Mouse (Mus musculus) regulatory T cell (primary cell): Measurements from ENCODE around the gene Sema3e.

Experiments
- in situ Hi-C: fragments of 300-600 bp; cut with MboI, MseI; formaldehyde crosslinking; loops from one replicate; pipeline ENCODE4 v1.15.1; 2025; ENCODE audit warnings: high pct_unique_total_duplicates

The Sema3e gene

DNA sequence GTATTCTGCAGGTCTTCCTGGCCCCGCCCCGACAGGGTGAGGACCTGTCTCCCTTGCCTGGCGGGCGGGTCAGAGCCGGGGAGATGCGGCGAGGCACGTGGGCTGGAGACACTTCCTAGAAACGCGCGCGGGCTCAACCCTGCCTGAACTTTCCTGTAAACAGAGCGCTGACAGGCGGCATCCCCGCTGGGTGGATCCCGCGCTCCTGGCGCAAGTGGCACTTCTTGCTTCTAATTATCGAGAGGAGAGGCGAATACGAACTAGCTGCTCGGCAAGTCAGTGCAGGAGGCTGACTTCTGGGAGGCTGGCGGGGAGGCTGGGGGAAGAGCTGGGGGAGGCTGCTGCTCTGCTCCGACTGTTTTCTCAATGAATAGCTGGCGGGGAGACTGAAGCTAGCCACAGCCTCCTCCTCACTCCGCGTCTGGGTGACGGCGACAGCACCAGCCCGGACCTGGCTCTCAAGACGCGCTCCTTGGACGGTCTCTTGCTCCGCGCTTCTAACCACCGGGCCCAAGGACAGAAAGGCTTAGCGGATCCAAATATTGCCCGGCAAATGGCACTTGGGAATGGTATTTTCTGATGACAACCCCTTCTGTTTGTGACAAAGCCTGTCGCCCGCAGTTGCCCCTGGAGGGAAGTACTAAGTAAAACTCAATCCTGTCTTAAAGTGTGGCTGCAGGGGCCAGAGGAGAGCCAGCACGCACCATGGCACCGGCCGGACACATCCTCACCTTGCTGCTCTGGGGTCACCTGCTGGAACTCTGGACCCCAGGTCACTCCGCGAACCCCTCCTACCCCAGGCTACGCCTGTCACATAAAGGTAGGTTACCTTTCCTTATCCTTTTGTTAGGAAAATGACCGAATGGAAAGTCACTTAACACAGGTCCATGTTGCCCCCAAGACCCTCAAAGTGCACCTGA, at the start of gene Sema3e:
TSS of gene Sema3e (plus strand) at position 72 of the 920 bp plus-strand sequence.
- in situ Hi-C loops, result no loop called here

- in situ Hi-C loops, result no loop called here
These were observed 47.5 kb upstream of the Sema3e start for GRCm38 (mm10) chr5:13977576-13977975.

GRCm38 (mm10) chr5:13979156-13979555, 45.9 kb upstream of the Sema3e start:
- in situ Hi-C loops, result no loop called here

DNA sequence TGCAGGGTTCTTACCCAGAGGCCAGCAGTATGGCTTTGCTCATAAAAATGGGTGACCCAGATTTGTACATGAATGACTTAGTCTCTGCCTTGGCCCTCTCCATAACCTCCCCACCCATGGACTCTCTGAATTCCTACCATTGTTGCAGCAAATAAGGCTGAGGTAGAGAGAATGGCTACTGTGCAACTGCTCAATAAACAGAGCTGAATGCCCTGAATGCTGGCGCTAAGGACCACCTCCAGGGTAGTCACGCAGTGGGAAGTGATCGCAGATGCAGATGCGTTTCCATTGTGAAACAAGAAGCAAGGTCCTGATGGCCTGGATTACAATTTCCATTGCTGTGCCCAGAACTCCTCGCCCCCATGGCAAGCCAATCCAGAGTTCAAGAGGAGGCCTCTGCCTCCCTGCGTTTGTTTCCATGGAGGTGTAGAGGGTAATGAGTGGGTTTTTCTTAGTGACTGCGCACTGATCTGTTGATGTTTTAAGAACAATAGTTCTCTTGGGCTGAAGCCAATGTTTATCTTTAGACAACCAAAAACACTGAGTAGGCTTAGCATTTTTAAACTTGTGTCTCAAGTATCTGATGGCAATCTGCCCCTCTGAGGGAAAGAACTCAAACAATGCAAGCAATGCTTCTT, 42.5 kb upstream of the Sema3e start:
- in situ Hi-C loops, result no loop called here

GRCm38 (mm10) chr5:13983608-13984007, 41.5 kb upstream of the Sema3e start:
- in situ Hi-C loops, result no loop called here

- in situ Hi-C loops, result no loop called here
These were observed 39.4 kb upstream of the Sema3e start for GRCm38 (mm10) chr5:13985669-13986068.

GRCm38 (mm10) chr5:13987123-13987522, 38.0 kb upstream of the Sema3e start:
- in situ Hi-C loops, result no loop called here

GRCm38 (mm10) chr5:13988023-13988422, 37.1 kb upstream of the Sema3e start:
- in situ Hi-C loops, result no loop called here

- in situ Hi-C loops, result no loop called here
These were observed 32.2 kb upstream of the Sema3e start for GRCm38 (mm10) chr5:13992734-13993396.

DNA sequence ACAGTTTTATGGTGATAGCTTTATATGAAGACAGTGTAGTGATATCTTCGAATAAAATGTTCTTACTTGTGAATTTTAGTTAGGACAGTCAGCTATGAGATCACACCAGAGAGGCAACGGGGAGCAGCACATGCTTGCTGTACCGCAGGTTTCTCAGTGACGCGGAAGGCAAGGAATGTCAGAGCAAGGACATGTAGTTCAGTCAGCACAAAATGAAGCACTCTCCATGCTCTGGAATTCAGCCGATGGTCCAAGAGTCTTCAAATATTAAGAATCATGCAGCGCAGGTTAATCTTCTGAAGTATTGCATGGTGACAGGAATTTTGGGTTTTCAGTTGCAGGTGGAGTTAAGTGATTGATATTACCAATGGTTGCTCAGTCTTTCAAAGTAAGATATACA, 3.3 kb downstream of the Sema3e start:
- in situ Hi-C loops, result no loop called here

- in situ Hi-C loops, result no loop called here
These were observed 5.7 kb downstream of the Sema3e start for GRCm38 (mm10) chr5:14030796-14031195.

- in situ Hi-C loops, result no loop called here
These were observed 7.0 kb downstream of the Sema3e start for GRCm38 (mm10) chr5:14032056-14032455.

- in situ Hi-C loops, result no loop called here
These were observed 8.2 kb downstream of the Sema3e start for GRCm38 (mm10) chr5:14033302-14033701.

GRCm38 (mm10) chr5:14038813-14039496, 13.9 kb downstream of the Sema3e start:
- in situ Hi-C loops, result no loop called here

DNA sequence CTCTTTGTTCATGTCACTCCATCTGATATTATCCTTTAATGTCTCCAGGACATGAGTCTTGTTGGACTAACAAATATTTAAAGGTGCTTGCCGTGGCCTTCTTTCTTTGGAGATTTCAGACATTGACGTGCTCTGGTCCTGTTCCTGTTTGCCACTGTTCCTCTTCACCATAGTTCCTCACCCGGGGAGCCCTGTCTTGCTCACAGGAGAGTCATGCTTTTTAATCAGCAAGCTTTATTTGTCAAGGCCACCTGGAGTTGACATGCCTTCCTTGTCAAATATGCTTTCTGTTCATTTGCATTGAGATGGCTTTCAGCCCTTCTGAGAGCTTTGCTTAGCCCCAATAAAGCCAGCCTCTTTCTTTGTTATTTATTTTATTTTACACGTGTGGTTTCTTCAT, 15.1 kb downstream of the Sema3e start:
- in situ Hi-C loops, result no loop called here

DNA sequence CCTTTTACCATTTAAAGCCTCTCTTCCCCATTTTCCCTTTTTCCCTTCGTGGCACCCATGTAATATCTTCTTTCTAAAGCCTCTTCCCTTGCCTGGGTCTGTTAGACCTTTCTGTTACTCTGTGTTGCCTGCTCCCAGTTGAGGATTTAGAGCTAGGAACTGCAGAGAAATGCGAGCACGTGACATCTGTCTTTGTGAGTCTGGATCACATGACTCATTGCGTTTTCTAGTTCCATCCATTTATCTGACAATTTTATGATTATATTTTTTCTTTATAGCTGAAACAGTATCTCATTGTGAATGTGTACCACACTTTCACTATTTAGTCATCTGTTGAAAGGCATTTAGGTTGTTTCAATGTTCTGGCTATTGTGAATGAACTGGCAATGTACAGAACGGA, 18.0 kb downstream of the Sema3e start:
- in situ Hi-C loops, result no loop called here

- in situ Hi-C loops, result no loop called here
These were observed 18.9 kb downstream of the Sema3e start for GRCm38 (mm10) chr5:14043983-14044382.

DNA sequence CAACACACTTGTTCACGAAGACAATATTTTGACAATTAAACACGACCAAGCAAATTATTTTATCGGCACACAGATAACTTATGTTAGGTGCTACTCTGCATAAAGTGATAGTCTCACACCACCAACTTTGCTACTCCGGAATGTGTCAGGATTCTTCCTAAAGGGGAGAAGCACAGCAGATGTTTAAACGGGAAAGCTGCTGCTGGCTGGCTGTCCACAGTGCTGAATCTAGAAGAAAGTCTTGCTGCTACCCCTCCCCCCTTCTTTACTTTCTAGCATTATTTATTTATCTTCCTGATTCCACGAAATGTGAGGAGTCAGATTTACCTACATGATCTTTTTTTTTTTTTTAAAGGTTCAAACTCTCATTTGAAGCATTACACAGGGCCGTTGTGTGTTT, 23.6 kb downstream of the Sema3e start:
- in situ Hi-C loops, result no loop called here

GRCm38 (mm10) chr5:14054472-14054871, 29.4 kb downstream of the Sema3e start:
- in situ Hi-C loops, result no loop called here

DNA sequence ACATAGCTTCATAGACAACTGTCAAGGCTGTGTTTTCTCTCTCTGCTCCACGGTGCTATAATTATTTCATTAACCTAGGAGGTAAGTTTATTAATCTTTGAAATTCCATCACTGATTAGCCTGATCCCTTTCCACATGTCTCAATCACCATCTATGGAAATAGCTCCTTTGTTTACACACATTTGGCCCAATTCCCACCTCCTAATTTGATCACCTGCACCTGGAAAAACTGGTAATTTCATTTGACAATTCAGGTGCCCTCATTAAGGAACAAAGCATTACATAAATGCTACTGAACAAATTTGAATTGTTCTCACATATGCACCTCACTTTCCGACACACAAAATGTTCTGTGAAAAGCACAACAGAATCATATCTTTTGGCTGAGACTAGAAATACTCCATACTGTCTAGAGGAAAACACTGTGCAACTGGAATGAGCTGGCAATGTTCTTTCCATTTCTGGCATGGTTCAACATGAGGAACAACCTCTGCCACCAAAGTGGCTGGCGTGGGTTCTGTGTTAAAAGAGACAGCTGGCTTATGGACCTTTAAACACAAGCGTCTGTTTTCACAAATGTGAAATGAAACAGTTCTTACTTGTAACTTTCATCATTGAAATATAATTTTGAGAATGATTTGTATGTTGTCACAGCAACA, 34.9 kb downstream of the Sema3e start:
- in situ Hi-C loops, result no loop called here

- in situ Hi-C loops, result no loop called here
These were observed 37.9 kb downstream of the Sema3e start for GRCm38 (mm10) chr5:14062918-14063481.
